Mouse (Mus musculus) cerebellum, adult 11-12 months (tissue): ENCODE results near the gene Wipf3.
A peak's percentile ranks its signal among the peaks of the same experiment; 100 is the strongest.

Source experiments
- DNase-seq: peaks from one replicate; pipeline ENCODE4 v3.0.0; 2022

Wipf3 gene

GRCm38 (mm10) chr6:54429447-54430194 lies at the start of gene Wipf3:
TSS of gene Wipf3 (plus strand) at chr6:54429603.
- peak; percentile 78 for DNase-seq

GRCm38 (mm10) chr6:54382636-54383035 lies 46.8 kb upstream of the Wipf3 start:
- DNase-seq: no peak

- no peak for DNase-seq
Measured at GRCm38 (mm10) chr6:54383893-54384524, 45.4 kb upstream of the Wipf3 start.

GRCm38 (mm10) chr6:54384777-54385176 lies 44.6 kb upstream of the Wipf3 start:
- no peak for DNase-seq

- DNase-seq: no peak
Measured at GRCm38 (mm10) chr6:54386429-54386828, 43.0 kb upstream of the Wipf3 start.

GRCm38 (mm10) chr6:54387044-54387443 lies 42.4 kb upstream of the Wipf3 start:
- no peak for DNase-seq

GRCm38 (mm10) chr6:54387751-54388150 lies 41.7 kb upstream of the Wipf3 start:
- DNase-seq: no peak

GRCm38 (mm10) chr6:54388690-54389275 lies 40.6 kb upstream of the Wipf3 start:
- DNase-seq: no peak

GRCm38 (mm10) chr6:54391765-54392164 lies 37.6 kb upstream of the Wipf3 start:
- DNase-seq: peak; percentile 30

GRCm38 (mm10) chr6:54393886-54394285 lies 35.5 kb upstream of the Wipf3 start:
- DNase-seq: no peak

GRCm38 (mm10) chr6:54399194-54399923 lies 30.0 kb upstream of the Wipf3 start:
- no peak for DNase-seq

GRCm38 (mm10) chr6:54401503-54401902 lies 27.9 kb upstream of the Wipf3 start:
- no peak for DNase-seq

GRCm38 (mm10) chr6:54404916-54405315 lies 24.5 kb upstream of the Wipf3 start:
- DNase-seq: no peak

- DNase-seq: no peak
Measured at GRCm38 (mm10) chr6:54406116-54406515, 23.3 kb upstream of the Wipf3 start.

- no peak for DNase-seq
Measured at GRCm38 (mm10) chr6:54409271-54409670, 20.1 kb upstream of the Wipf3 start.

- no peak for DNase-seq
Measured at GRCm38 (mm10) chr6:54410451-54410850, 19.0 kb upstream of the Wipf3 start.

- no peak for DNase-seq
Measured at GRCm38 (mm10) chr6:54411591-54411990, 17.8 kb upstream of the Wipf3 start.

- DNase-seq: no peak
Measured at GRCm38 (mm10) chr6:54412879-54413278, 16.5 kb upstream of the Wipf3 start.

- no peak for DNase-seq
Measured at GRCm38 (mm10) chr6:54425230-54425629, 4.2 kb upstream of the Wipf3 start.

GRCm38 (mm10) chr6:54428850-54429446 lies 455 bp upstream of the Wipf3 start:
- peak; percentile 12 for DNase-seq

- no peak for DNase-seq
Measured at GRCm38 (mm10) chr6:54430221-54430620, 818 bp downstream of the Wipf3 start.

- peak; percentile 75 for DNase-seq
Measured at GRCm38 (mm10) chr6:54431761-54432160, 2.4 kb downstream of the Wipf3 start.

GRCm38 (mm10) chr6:54432191-54432590 lies 2.8 kb downstream of the Wipf3 start:
- DNase-seq: peak; percentile 10
